Mouse (Mus musculus): ENCODE data around the gene Cep19.
"Not testable (repeated sequence)": the region's sequence is repeated elsewhere in the genome, so short reads cannot be mapped to it uniquely, and the experiment has no call there.

DNA sequence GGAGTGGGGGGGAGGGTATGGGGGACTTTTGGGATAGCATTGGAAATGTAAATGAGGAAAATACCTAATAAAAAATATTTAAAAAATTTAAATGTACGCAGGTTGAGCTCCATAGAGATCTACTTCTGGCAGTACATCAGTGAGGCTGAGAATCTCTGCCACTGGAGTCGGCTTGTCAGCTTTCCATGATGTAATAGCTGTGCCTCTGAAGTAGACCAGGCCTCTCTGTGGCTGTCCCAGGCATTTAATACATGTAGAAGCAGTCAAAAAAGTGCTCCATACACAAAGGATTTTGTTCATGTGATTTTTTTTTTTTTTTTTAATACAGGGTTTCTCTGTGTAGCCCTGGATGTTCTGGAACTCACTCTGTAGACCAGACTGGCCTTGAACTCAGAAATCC, 1.8 kb upstream of the Cep19 start:
- TF ChIP-seq CTCF (IDR thresholded peaks at IDR 0.05; ENCODE audit: control insufficient read depth, insufficient read depth, low read length); POLR2A (IDR thresholded peaks at IDR 0.05; ENCODE audit: borderline replicate concordance, control insufficient read depth, low read depth, low read length): not testable (repeated sequence)

Measured in bone marrow, adult 2 months (tissue).